Mouse (Mus musculus): ENCODE results near the gene Nelfcd. TPM values are rescaled to one million over a fixed set of nuclear protein-coding genes. Genes with fewer than 3 reads are reported as not detected.

The Nelfcd gene
- polyA plus RNA-seq, 1 experiment from 2014 or later, result 164 TPM

- DNase-seq (ENCODE audit: low spot score, missing footprints), result peak; percentile 100
- Histone ChIP-seq H3K9ac (ENCODE audit: low read length) (peak within 1 kb of the TSS; percentile 84), H3K4me3 (ENCODE audit: low read depth, low read length) (peak within 1 kb of the TSS; percentile 79), H3K27me3 (ENCODE audit: control insufficient read depth, insufficient read depth, low read length) (no peaks in the 10 kb centered on the region), H3K36me3 (ENCODE audit: control insufficient read depth, insufficient read depth, low read length) (no peaks in the 10 kb centered on the region), H3K4me2 (peak within 1 kb of the TSS; percentile 77), H3K4me1 (ENCODE audit: control insufficient read depth, insufficient read depth, low read length) (peaks cover 7% of the 10 kb centered on the region; the same call in 1 of the 2 replicates), H3K9me3 (ENCODE audit: control insufficient read depth, low read length) (no peaks in the 10 kb centered on the region), H3K27ac (ENCODE audit: low read depth, low read length) (peak within 1 kb of the TSS; percentile 35; the same call in 1 of the 2 replicates)
- ATAC-seq (ENCODE audit: low FRiP score), result peak; percentile 98
- 1% methylated on average over 53 of the region's 53 CpGs for WGBS
These were observed 57.4 kb downstream of the Nelfcd start, which contains the start of gene Prelid3b for GRCm38 (mm10) chr2:174472818-174473549. TSS of gene Prelid3b (minus strand) at chr2:174473081.

DNA sequence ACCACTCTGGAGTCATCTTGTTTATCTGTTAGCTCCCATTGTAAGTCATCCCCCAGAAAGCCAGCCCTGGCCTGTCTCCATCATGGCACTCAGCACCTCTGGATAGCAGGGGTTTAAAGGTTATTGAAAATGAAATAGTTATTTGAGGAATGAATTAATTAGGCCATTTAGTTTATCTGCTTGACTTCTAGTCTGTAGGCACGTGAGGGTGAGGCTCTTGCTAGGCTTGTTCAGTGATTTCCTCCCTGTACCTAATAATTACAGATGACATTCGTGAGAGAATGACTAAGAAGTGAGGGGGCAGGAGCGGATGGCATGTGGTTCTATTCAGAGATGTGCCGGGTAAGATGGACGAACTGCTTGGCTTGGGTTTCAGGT, 57.9 kb downstream of the Nelfcd start:
- peaks cover 7% of the 10 kb centered on the region; the same call in 1 of the 2 replicates for H3K4me1 ChIP-seq (ENCODE audit: control insufficient read depth, insufficient read depth, low read length)
- WGBS, result 84% methylated on average over 5 of the region's 5 CpGs
- H3K9me3 ChIP-seq (ENCODE audit: control insufficient read depth, low read length), result no peaks in the 10 kb centered on the region
- H3K27me3 ChIP-seq (ENCODE audit: control insufficient read depth, insufficient read depth, low read length), result no peaks in the 10 kb centered on the region
- H3K4me3 ChIP-seq (ENCODE audit: low read depth, low read length), result peak overlapping the region; percentile 79
- no peaks in the 10 kb centered on the region for H3K36me3 ChIP-seq (ENCODE audit: control insufficient read depth, insufficient read depth, low read length)
- DNase-seq (ENCODE audit: low spot score, missing footprints) (no peak), ATAC-seq (ENCODE audit: low FRiP score) (no peak)
- H3K9ac ChIP-seq (ENCODE audit: low read length), result peak overlapping the region; percentile 60; the same call in 1 of the 2 replicates
- H3K27ac ChIP-seq (ENCODE audit: low read depth, low read length), result peak overlapping the region; percentile 35; the same call in 1 of the 2 replicates
- H3K4me2 ChIP-seq, result peak overlapping the region; percentile 54

Other genes with a start within 250 kb of the Nelfcd start
- gene Gnas, start 131.5 kb upstream of the Nelfcd start, polyA plus RNA-seq (2014; fragmentation: Nextera tagmentation; extraction: Ambion mirVana), result 1,087 and 1,162 TPM in 2 replicates
- 9.5 and 15.7 TPM in 2 replicates for gene Gm20721, start 69.1 kb upstream of the Nelfcd start, polyA plus RNA-seq (2014; fragmentation: Nextera tagmentation; extraction: Ambion mirVana)
- gene Ctsz, start 23.2 kb downstream of the Nelfcd start, polyA plus RNA-seq (2014; fragmentation: Nextera tagmentation; extraction: Ambion mirVana), result 93.7 and 102 TPM in 2 replicates
- gene Tubb1, start 34.9 kb downstream of the Nelfcd start, polyA plus RNA-seq (2014; fragmentation: Nextera tagmentation; extraction: Ambion mirVana), result 5.3 and 6.8 TPM in 2 replicates
- gene Atp5e, start 48.3 kb downstream of the Nelfcd start, polyA plus RNA-seq (2014; fragmentation: Nextera tagmentation; extraction: Ambion mirVana), result 694 and 705 TPM in 2 replicates
- 129 and 130 TPM in 2 replicates for gene Prelid3b, start 57.3 kb downstream of the Nelfcd start, polyA plus RNA-seq (2014; fragmentation: Nextera tagmentation; extraction: Ambion mirVana)
- 0.01 TPM in 1 of 2 replicates, not detected in the other for gene Zfp831, start 227.7 kb downstream of the Nelfcd start, polyA plus RNA-seq (2014; fragmentation: Nextera tagmentation; extraction: Ambion mirVana)